17 mouse cellular contexts compared by ENCODE assay signal in genomic region chr12:119084814-119085213, GRCm38 (mm10).
DNase-seq lines count a peak whose midpoint lies in the region; ATAC-seq lines count a peak whose summit lies in the region.
"Had no signal": no experiment of that assay in that cellular context is flagged by ENCODE, and none has a peak within 500 bp of the region (broad histone marks: within the 10 kb centered on the region; RNA-seq: fewer than 3 reads in every experiment).

No protein-coding gene starts in this region.

- H3K27me3 ChIP-seq in lung, embryonic 16.5 days (ENCODE audit: control insufficient read depth, insufficient read depth, low read depth, low read length) = no peaks in the 10 kb centered on the region
- H3K27me3 ChIP-seq in heart, embryonic 12.5 days (replicated peaks) = no peaks in the 10 kb centered on the region
- H3K27me3 ChIP-seq in forebrain, embryonic 13.5 days = no peaks in the 10 kb centered on the region
- H3K27me3 ChIP-seq: limb, embryonic 13.5 days had no signal

- H3K4me3 ChIP-seq in lung, embryonic 16.5 days (ENCODE audit: low read length) = no peak overlapping the region
- H3K4me3 ChIP-seq in heart, embryonic 12.5 days = no peak overlapping the region
- no peak overlapping the region for H3K4me3 ChIP-seq in forebrain, embryonic 13.5 days
- H3K4me3 ChIP-seq: hindbrain, embryonic 10.5 days; left cerebral cortex, adult 2 months; limb, embryonic 13.5 days; midbrain, embryonic 10.5 days had no signal

- peak; percentile 61 to 89 for DNase-seq in adrenal gland, adult (ENCODE audit: inconsistent age in 2 of 2, low spot score in 1 of 2)
- no peak for DNase-seq in adrenal gland, postnatal 4 days (ENCODE audit: low spot score in 2 of 2)
- DNase-seq in lung, postnatal 4 days = no peak
- peak; percentile 83 for DNase-seq in kidney, adult 9 months
- peak; percentile 4 for DNase-seq in lung, postnatal 25 days (ENCODE audit: low spot score)
- DNase-seq: cerebellum, adult 9-10 months; gastrocnemius, postnatal 10 days; right cerebral cortex, postnatal 14 days had no signal

- H3K4me2 ChIP-seq in lung, embryonic 16.5 days (ENCODE audit: low read depth, low read length) = no peak overlapping the region
- H3K4me2 ChIP-seq in heart, embryonic 12.5 days = no peak overlapping the region
- no peak overlapping the region for H3K4me2 ChIP-seq in forebrain, embryonic 13.5 days
- H3K4me2 ChIP-seq: limb, embryonic 13.5 days had no signal

- ATAC-seq in lung, embryonic 16.5 days (ENCODE audit: low read depth) = peak; percentile 71; the same call in 1 of the 2 replicates
- ATAC-seq in heart, embryonic 12.5 days (ENCODE audit: insufficient number of reproducible peaks, low FRiP score) = no peak
- no peak for ATAC-seq in forebrain, embryonic 13.5 days
- ATAC-seq: CD4-positive, CD25-positive, alpha-beta regulatory T cell, adult 4 months had no signal

- H3K27ac ChIP-seq in lung, embryonic 16.5 days (ENCODE audit: low read length) = no peak overlapping the region
- no peak overlapping the region for H3K27ac ChIP-seq in heart, embryonic 12.5 days (ENCODE audit: poor library complexity, severe bottlenecking)
- H3K27ac ChIP-seq in forebrain, embryonic 13.5 days = no peak overlapping the region
- H3K27ac ChIP-seq: hindbrain, embryonic 10.5 days; left cerebral cortex, adult 2 months; limb, embryonic 13.5 days; midbrain, embryonic 10.5 days had no signal

- H3K36me3 ChIP-seq in lung, embryonic 16.5 days (ENCODE audit: control insufficient read depth, insufficient read depth, low read length) = no peaks in the 10 kb centered on the region
- H3K36me3 ChIP-seq in heart, embryonic 12.5 days = no peaks in the 10 kb centered on the region
- no peaks in the 10 kb centered on the region for H3K36me3 ChIP-seq in forebrain, embryonic 13.5 days (ENCODE audit: poor library complexity, severe bottlenecking)
- H3K36me3 ChIP-seq: G1E; hindbrain, embryonic 10.5 days; limb, embryonic 13.5 days; midbrain, embryonic 10.5 days had no signal

- no peak overlapping the region for H3K9ac ChIP-seq in lung, embryonic 16.5 days (ENCODE audit: low read length)
- H3K9ac ChIP-seq in heart, embryonic 12.5 days = no peak overlapping the region
- no peak overlapping the region for H3K9ac ChIP-seq in forebrain, embryonic 13.5 days
- H3K9ac ChIP-seq: limb, embryonic 13.5 days had no signal

- H3K4me1 ChIP-seq in lung, embryonic 16.5 days (replicated peaks; ENCODE audit: control insufficient read depth, insufficient read depth, low read length) = 0 out of 2 replicates have a peak, but pooled peaks cover 3% of the 10 kb centered on the region
- no peaks in the 10 kb centered on the region for H3K4me1 ChIP-seq in heart, embryonic 12.5 days (replicated peaks)
- no peaks in the 10 kb centered on the region for H3K4me1 ChIP-seq in forebrain, embryonic 13.5 days
- H3K4me1 ChIP-seq: hindbrain, embryonic 10.5 days; limb, embryonic 13.5 days; midbrain, embryonic 10.5 days had no signal

- no peaks in the 10 kb centered on the region for H3K9me3 ChIP-seq in lung, embryonic 16.5 days (ENCODE audit: control insufficient read depth, low read length)
- no peaks in the 10 kb centered on the region for H3K9me3 ChIP-seq in heart, embryonic 12.5 days (replicated peaks)
- H3K9me3 ChIP-seq in forebrain, embryonic 13.5 days (replicated peaks) = no peaks in the 10 kb centered on the region
- H3K9me3 ChIP-seq: G1E; hindbrain, embryonic 10.5 days; limb, embryonic 13.5 days; midbrain, embryonic 10.5 days had no signal

- WGBS in lung, embryonic 16.5 days = 40% methylated on average over 2 of the region's 2 CpGs
- 72% methylated on average over 2 of the region's 2 CpGs for WGBS in heart, embryonic 12.5 days
- WGBS in forebrain, embryonic 13.5 days = 90% methylated on average over 2 of the region's 2 CpGs

Comparison
In these comparisons a context has a peak if more than half of its experiments do, and no peak if none do; other contexts are left out.
1. DNase-seq: peak in adrenal gland, adult (2 of 2), kidney, adult 9 months (single experiment) and lung, postnatal 25 days (single experiment); none in adrenal gland, postnatal 4 days (0 of 2) and lung, postnatal 4 days (0 of 2).